Mouse (Mus musculus): Measurements from ENCODE around the gene Col9a1. TPM values are rescaled to one million over a fixed set of nuclear protein-coding genes. Genes with fewer than 3 reads are reported as not detected.
A peak's percentile ranks its signal among the peaks of the same experiment; 100 is the strongest.

The Col9a1 gene
- total RNA-seq, 2 experiments from 2014 or later, result 2.0 to 2.9 TPM

DNA sequence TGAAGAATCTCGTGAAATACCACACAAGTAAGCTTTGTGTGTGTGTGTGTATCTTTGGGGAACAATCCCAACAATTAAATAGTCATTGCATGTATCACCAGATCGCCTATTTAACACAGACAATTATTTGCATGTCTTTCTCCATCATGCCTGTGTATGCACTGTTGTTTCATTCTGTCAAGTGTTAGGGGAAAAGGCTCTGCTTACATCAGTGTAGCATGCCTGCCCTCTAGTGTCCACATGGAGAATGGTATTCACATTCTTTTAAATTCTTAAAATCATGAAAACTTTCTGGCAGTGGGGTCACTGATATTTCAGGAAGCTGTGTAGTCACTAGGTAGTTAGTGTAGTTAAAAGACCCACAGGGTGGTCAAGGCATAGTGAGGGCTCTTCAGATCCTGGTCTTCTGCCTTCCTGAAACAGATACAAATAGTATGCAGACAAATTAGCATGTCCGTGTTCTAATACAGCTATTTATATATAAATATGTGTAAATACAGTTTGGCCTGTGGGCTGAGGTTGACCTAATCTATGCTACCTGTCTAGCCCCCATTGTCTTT lies 71.8 kb downstream of the Col9a1 start:
- peak in 1 of 2 experiments; percentile 56 for DNase-seq (ENCODE audit: extremely low spot score in 1 of 2, low spot score in 2 of 2)
- intact Hi-C loops (cut with DNase I), result loop anchor here (2.0 to 10.0 kb wide), 4 partner anchors 112 to 924 kb away; partner anchors contain the start of gene B3gat2

DNA sequence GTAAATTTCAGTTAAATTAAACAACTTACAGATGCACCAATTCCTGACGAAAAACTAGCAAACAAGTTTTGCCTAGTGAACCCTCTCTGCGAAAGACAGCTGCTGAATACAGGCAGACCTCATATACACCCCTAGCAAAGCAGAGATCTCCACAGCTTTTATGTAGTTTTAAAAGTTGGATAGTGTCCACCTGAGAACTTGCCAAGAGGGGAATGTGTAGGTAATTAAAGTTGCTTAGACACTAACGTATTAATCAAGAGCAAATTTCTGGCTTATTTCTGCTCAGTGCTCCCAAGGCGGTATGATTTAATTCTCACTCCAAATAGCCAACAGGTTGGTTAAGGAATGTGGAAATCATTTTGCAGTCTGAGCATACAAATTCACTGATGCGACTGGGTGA lies 80.6 kb downstream of the Col9a1 start:
- intact Hi-C loops (cut with DNase I), result no loop called here

DNA sequence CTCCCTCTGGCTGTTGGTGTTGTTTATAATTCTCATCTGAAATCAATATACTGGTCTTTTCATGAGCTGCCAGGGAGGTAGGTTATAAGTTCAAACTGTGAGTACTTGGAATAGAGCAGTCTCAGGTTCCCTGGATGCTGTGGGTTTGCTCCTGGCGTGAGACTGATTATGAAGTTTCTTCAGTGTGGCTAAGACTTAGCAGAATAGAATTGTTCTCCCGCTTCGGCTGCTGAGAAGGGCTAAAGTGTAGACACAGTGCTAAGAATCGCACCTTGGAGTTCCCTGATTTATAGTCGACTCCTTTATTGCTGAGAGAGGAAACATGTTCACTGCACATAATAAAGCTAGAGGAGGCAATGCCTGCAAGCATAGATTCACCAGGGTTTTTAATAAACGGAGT lies 82.0 kb downstream of the Col9a1 start:
- intact Hi-C loops (cut with DNase I), result no loop called here
- no peak for DNase-seq (ENCODE audit: extremely low spot score in 1 of 2, low spot score in 2 of 2)

More for the DNA sequence above, 80.6 kb downstream of the Col9a1 start:
- DNase-seq (ENCODE audit: extremely low spot score in 1 of 2, low spot score in 2 of 2), result no peak

DNA sequence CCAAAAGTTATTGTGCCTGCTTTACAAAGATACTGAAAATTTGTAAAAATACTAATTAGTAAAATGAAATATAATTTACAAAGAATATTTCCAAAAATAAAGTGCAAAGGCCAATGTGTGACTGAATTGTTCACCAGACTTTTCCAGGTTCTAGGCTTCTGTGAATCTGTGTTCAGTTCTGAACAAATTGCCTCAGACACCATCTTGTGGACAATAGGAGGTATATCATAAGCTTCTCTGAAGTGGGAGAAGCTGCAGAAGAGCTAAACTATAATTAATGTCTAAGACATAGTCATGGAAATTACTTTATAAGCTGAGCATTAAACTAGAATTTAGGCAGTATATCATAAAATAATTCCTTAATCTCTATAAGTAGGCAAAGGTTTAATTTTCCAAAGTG lies 83.8 kb downstream of the Col9a1 start:
- intact Hi-C loops (cut with DNase I), result no loop called here
- DNase-seq (ENCODE audit: extremely low spot score in 1 of 2, low spot score in 2 of 2), result no peak

DNA sequence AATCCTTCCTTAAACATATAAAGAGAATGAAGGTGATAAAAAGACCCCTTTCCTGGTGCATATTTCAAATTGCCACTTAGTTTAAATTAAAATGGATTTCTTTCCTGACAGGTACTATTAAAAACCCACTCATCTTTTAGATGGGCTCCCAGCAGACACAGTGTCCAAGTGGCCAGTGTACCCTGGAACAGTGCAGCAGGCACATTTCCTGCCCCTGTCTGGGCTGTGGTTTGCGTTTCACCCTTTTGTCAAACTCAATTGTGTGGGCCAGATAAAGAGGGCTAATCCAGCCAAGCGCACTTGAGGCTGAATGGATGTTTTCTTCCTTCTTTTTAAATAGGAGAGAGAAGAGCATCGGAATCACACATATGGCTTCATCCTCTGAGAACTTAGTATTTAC lies 89.6 kb downstream of the Col9a1 start:
- DNase-seq (ENCODE audit: extremely low spot score in 1 of 2, low spot score in 2 of 2), result no peak
- intact Hi-C loops (cut with DNase I), result no loop called here

DNA sequence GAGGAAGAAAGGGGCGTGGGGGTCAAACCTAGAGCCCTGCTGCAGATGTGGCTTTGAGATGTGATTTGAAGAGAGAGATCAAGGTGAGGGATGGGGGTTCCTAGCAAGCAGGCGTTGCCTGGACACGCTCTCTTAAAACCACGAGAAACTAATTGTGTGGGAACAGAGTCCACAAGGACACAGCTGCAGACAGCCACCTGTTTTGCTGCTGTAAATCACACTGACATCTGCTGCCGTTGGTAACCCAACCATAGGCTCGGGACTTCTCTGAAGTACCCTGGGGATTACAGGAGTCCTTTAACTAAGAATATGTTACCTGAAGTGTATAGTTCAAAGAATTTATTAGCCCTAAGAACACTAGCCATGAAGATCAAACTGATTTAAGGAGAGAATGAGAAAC lies 109.0 kb downstream of the Col9a1 start:
- no peak for DNase-seq (ENCODE audit: extremely low spot score in 1 of 2, low spot score in 2 of 2)
- intact Hi-C loops (cut with DNase I), result no loop called here

DNA sequence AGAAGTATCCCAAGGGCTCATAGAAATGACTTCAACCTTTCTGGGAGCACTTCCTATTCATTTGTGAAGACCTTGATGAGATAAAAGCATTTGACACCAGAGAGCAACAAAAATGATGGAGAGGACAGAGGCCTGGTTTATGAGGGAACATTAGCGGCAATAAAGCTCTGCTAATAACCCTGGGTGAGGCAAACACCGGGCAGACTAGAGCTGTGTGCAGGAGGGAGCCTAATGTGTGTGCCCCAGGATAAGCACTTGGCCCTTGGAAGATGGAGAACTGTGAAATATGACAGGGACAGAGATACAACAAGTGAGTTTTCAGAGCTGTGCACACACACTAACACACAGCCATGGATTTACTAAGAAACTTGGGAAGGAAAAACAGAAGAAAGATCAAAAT lies 115.1 kb downstream of the Col9a1 start:
- no peak for DNase-seq (ENCODE audit: extremely low spot score in 1 of 2, low spot score in 2 of 2)
- intact Hi-C loops (cut with DNase I), result no loop called here

DNA sequence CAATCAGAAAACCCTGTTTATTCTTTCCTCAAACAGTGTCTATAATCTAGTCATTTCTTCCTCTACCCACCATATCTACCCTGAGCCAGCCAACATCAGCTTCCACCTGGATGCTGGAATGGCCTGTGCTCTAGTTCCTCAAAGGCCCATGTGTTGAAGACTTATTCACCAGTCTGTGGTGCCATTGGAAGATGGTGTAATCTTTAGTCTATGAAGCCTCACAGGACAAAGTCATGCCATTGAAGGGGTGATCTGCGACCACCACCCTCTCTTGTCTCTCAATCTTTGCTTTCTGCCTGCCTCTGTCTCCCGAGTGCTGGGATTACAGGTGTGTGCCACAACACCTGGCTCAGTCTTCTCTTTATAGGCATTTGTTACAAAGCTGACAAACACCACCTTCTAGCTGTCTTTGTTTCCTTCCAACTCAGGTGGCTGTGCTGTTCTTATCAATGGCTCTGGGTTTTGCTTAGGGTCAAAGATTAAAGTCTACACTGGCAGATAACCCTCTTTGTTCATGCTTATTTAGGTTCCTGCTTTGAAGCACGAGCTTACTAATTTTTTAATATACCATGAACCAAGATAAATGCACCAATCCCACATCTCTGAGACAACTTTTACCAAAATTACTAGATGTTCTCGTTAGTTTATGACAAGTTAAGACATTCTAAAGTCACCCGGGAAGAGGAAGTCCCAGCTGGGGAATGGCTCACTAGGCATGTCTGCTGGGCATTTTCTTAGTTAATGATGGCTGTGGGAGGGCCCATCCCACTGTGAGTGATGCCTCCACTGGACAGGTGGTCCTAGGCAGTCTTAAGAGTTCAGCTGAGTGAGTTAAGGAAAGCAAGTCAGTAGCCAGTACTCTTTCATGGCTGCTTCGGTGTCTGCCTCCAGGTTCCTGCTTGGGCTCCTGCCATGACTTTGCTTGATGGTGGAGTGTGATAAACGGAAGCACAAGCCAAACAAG lies 117.9 kb downstream of the Col9a1 start:
- no peak for DNase-seq (ENCODE audit: extremely low spot score in 1 of 2, low spot score in 2 of 2)
- intact Hi-C loops (cut with DNase I), result no loop called here

DNA sequence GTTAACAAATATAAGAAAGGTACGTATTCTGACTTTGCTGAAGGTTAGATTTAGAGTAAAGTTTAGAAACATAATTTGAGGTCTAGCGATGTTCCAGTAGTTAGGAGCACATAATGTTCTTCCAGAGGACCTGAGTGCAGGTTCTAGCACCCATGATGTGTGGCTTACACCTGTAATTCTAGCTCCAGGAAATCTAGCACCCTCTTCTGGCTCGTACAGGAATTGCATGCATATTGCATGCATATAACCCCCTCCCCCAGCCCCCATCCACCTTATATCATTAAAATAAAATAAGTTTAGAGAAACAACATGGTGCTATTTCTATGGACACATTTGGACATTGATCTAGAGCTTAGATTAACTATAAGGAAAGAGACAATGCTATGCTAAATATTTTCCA lies 123.3 kb downstream of the Col9a1 start:
- intact Hi-C loops (cut with DNase I), result no loop called here

More for the DNA sequence above, 123.3 kb downstream of the Col9a1 start:
- DNase-seq (ENCODE audit: extremely low spot score in 1 of 2, low spot score in 2 of 2), result no peak

Other genes starting within 250 kb of the Col9a1 start
- gene Sdhaf4, start 172.0 kb upstream of the Col9a1 start, total RNA-seq (2021), result 10 to 100 TPM; 47.7 to 51.4 TPM
- gene Fam135a, start 77.3 kb upstream of the Col9a1 start, total RNA-seq (2021), result 10 to 100 TPM; 36.3 to 37.5 TPM